Mouse (Mus musculus) liver, embryonic 12.5 days (tissue): Measurements from ENCODE around the gene Gm21976. TPM values are rescaled to one million over a fixed set of nuclear protein-coding genes. Genes with fewer than 3 reads are reported as not detected.

ENCODE experiments used
- ATAC-seq: fragments of 200-750 bp; cut with Nextera tagmentation; 2 replicates; pipeline ENCODE4 v1.8.0; 2017; ENCODE audit warnings: moderate number of reproducible peaks, mild to moderate bottlenecking, moderate library complexity
- H3K27ac ChIP-seq: fragments of 300-500 bp; sonication (generic); 2 replicates; pipeline ENCODE4 v1.5.1; 2016; ENCODE audit warnings: mild to moderate bottlenecking
- H3K27me3 ChIP-seq: fragments of 300-500 bp; sonication (generic); replicated peaks from 2 replicates; pipeline ENCODE4 v1.6.1; 2016; ENCODE audit warnings: mild to moderate bottlenecking, moderate library complexity
- H3K36me3 ChIP-seq: fragments of 300-500 bp; sonication (generic); 2 replicates; pipeline ENCODE4 v1.6.1; 2016; ENCODE audit warnings: mild to moderate bottlenecking, moderate library complexity
- H3K4me1 ChIP-seq: fragments of 300-500 bp; sonication (generic); 2 replicates; pipeline ENCODE4 v1.6.1; 2016
- H3K4me2 ChIP-seq: fragments of 300-500 bp; sonication (generic); 2 replicates; pipeline ENCODE4 v1.6.1; 2016; ENCODE audit warnings: mild to moderate bottlenecking, moderate library complexity
- H3K4me3 ChIP-seq: fragments of 300-500 bp; sonication (generic); 2 replicates; pipeline ENCODE4 v1.5.1; 2016; ENCODE audit warnings: mild to moderate bottlenecking, moderate library complexity
- H3K9ac ChIP-seq: fragments of 300-500 bp; sonication (generic); 2 replicates; pipeline ENCODE4 v1.6.1; 2016; ENCODE audit warnings: mild to moderate bottlenecking, moderate library complexity
- H3K9me3 ChIP-seq: fragments of 300-500 bp; sonication (generic); replicated peaks from 2 replicates; pipeline ENCODE4 v1.6.1; 2016; ENCODE audit warnings: mild to moderate bottlenecking, moderate library complexity
- WGBS: fragments of 180-500 bp; shearing (Covaris S2); methylation state at CpG from one replicate; pipeline ENCODE4 v1.1.7; 2016; ENCODE audit not compliant: insufficient replicate concordance; 5-methylcytosine and 5-hydroxymethylcytosine counted together
- polyA plus RNA-seq: library from polyadenylated mRNA; unstranded; fragments of >200 nt; fragmentation: Nextera tagmentation; extraction: Ambion mirVana; gene quantifications from 2 replicates; pipeline ENCODE4 v1.2.1, GENCODE M21; 2016

Gene Gm21976
- polyA plus RNA-seq, 1 experiment from 2014 or later, result not detected

DNA sequence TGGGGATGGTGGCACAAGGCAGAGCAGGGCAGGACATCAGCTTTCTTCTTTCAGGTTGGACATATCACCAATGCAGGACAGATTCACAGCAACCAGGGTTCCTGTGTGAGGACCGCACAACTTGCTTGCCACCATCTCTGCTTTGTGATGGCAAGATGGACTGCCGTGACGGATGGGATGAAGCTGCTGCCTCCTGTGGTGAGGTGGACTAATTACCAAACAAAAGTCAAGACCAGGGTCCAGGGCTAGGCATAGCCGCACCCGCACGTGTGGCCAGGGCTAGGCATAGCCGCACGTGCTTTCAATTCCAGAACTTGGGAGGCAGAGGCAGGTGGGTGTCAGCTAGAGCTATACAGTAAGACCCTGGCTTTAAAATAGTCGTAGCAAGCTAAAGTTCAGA lies 25.6 kb downstream of the Gm21976 start:
- Histone ChIP-seq H3K9me3 (no peaks in the 10 kb centered on the region), H3K36me3 (peaks cover 26% of the 10 kb centered on the region), H3K9ac (no peak overlapping the region), H3K4me1 (no peaks in the 10 kb centered on the region), H3K27ac (no peak overlapping the region), H3K27me3 (no peaks in the 10 kb centered on the region), H3K4me3 (no peak overlapping the region), H3K4me2 (no peak overlapping the region)
- WGBS, result 86% methylated on average over 9 of the region's 9 CpGs
- ATAC-seq, result no peak

DNA sequence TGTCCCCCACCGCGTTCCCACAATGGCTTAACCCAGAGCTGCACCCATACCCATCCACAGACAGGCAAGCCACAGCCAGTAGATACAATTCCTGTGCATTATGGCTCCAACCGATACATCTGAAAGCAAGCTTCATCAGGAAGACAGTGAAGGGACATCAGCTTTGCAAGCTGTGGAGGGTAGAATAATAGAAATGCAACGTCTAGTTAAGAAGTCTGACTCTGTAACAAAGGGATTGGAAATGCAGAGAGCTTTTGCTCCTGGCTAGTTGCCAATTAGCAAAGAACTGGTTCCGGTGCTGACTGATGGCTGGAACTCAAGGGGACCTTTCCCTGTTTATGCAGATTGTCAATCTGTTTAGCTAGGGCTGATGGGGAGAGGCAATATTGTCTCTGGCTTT lies 26.7 kb downstream of the Gm21976 start:
- Histone ChIP-seq H3K4me2 (no peak overlapping the region), H3K9ac (no peak overlapping the region), H3K9me3 (no peaks in the 10 kb centered on the region), H3K36me3 (peaks cover 37% of the 10 kb centered on the region), H3K27ac (no peak overlapping the region), H3K4me3 (no peak overlapping the region), H3K27me3 (no peaks in the 10 kb centered on the region), H3K4me1 (no peaks in the 10 kb centered on the region)
- WGBS, result 51% methylated on average over 5 of the region's 5 CpGs
- ATAC-seq, result no peak

DNA sequence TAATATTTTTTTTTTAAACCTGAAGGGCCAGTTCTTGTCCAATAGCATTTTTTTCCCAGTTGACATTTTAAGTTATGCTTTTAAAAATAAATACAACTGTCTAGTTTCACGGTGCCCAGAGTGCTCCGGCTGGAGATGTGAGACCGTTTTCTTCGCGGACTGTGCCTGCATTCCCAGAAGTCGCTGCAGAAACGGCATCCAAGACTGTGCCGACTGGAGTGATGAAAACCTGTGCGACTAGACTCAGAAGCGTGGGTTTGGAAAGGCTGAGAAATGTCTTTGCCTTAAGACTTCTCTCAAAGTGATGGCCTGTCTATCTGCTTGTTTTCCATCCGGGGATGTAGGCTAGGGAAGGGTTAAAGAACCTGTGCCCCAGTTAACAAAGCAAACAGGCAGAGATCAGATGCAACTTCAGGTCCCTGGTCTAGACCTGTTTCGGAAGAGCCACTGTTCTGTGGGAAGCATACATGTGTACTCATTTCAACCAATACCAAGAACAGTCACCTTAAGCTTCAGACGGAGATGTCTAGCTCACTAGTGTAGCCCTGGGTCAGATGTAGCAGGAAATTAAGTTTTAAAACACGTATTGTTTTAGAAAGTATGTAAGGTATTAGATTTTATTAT lies 27.3 kb downstream of the Gm21976 start:
- Histone ChIP-seq H3K36me3 (peaks cover 43% of the 10 kb centered on the region), H3K4me1 (peaks cover 5% of the 10 kb centered on the region; the same call in 1 of the 2 replicates), H3K27me3 (no peaks in the 10 kb centered on the region), H3K9me3 (no peaks in the 10 kb centered on the region), H3K9ac (no peak overlapping the region), H3K4me2 (no peak overlapping the region), H3K27ac (no peak overlapping the region), H3K4me3 (no peak overlapping the region)
- WGBS, result 56% methylated on average over 14 of the region's 14 CpGs
- ATAC-seq, result no peak

DNA sequence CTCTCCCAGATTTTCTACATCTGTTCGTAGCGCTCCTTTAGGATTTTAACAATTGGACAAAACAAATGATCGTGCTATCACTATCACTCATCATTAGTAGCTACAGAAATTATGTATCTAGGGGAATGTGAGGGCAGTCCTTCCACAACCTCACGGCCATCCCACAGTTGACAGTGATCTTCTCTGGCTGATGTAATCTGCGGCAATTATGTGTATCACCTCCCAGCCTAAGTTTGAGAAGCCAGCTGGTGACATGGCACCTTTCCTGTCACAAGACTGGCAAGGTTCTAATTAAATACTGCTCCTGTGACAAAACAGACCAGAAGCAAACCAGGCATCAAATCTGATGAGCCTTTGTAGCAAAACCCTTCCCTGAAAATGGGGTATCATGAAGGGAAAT lies 28.3 kb downstream of the Gm21976 start:
- Histone ChIP-seq H3K4me3 (no peak overlapping the region), H3K9me3 (no peaks in the 10 kb centered on the region), H3K27me3 (no peaks in the 10 kb centered on the region), H3K4me1 (peaks cover 6% of the 10 kb centered on the region; the same call in 1 of the 2 replicates), H3K4me2 (no peak overlapping the region), H3K9ac (no peak overlapping the region), H3K27ac (0 out of 2 replicates have a peak overlapping the region, but pooled peaks have one; percentile 25), H3K36me3 (peaks cover 54% of the 10 kb centered on the region)
- WGBS, result 78% methylated on average over 5 of the region's 5 CpGs
- no peak for ATAC-seq

DNA sequence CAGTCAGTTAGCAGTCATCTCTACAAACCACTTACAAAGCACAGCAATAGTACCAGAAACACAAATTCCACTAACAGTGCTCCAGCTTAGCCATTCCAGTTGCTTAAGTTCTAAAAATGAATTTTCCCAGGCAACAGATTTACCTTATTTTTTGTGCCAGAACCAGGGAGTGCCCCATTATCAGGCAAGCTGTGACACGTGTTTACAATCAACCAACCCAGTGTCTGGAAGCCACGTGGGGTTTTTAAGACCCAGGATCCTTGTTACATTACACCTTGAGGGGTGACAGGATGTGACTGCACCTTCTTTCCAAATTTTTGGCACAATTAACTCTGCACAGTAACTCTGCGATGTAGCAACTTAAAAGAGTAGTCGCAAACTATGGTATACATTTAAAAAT lies 29.0 kb downstream of the Gm21976 start:
- Histone ChIP-seq H3K36me3 (peaks cover 61% of the 10 kb centered on the region), H3K4me3 (no peak overlapping the region), H3K27ac (no peak overlapping the region), H3K4me1 (peaks cover 12% of the 10 kb centered on the region), H3K27me3 (no peaks in the 10 kb centered on the region), H3K9ac (no peak overlapping the region), H3K4me2 (no peak overlapping the region), H3K9me3 (no peaks in the 10 kb centered on the region)
- WGBS, result 77% methylated on average over 4 of the region's 4 CpGs
- ATAC-seq, result no peak

DNA sequence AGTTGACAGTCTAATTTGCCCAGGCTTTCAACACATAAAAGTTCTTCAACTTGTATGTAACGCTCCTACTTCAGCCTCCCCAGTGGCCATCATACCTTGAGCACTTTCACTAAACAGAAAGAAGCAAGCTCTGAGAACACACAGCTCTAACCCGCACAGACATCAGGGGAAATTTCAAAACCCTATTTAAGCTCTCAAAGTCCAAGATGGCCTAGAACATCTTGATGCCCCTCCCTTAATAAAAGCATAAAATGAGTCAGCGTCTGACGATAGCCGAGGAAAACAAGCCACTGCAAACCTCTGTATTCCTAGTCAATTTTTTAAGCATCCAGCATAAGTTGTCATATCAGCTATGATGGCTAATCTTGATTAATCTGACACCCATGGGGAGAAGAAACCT lies 31.9 kb downstream of the Gm21976 start:
- 84% methylated on average over 5 of the region's 5 CpGs for WGBS
- H3K27ac ChIP-seq, result no peak overlapping the region
- H3K9me3 ChIP-seq, result no peaks in the 10 kb centered on the region
- peaks cover 30% of the 10 kb centered on the region for H3K4me1 ChIP-seq
- peaks cover 73% of the 10 kb centered on the region for H3K36me3 ChIP-seq
- H3K4me3 ChIP-seq, result no peak overlapping the region
- no peak for ATAC-seq
- no peak overlapping the region for H3K4me2 ChIP-seq
- H3K27me3 ChIP-seq, result no peaks in the 10 kb centered on the region
- H3K9ac ChIP-seq, result no peak overlapping the region

DNA sequence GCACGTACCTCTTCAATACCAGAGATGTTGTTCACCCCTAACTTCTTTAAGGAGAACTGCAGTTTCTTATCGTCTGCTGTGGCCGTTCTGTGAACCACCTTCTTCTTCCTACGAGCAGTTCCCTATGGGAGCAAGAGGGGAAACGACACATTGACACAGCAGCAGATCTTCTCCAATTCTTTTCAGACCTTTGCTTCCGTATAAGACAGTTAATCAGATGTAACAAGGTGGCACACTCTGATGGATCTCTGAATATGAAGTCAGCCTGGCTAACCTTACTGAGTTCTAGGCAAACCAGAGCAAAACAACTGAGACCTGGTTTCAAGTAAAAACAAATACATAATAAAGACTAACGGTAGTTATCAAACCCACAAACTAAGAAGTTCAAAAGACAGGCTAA lies 33.9 kb downstream of the Gm21976 start:
- H3K4me3 ChIP-seq, result no peak overlapping the region

DNA sequence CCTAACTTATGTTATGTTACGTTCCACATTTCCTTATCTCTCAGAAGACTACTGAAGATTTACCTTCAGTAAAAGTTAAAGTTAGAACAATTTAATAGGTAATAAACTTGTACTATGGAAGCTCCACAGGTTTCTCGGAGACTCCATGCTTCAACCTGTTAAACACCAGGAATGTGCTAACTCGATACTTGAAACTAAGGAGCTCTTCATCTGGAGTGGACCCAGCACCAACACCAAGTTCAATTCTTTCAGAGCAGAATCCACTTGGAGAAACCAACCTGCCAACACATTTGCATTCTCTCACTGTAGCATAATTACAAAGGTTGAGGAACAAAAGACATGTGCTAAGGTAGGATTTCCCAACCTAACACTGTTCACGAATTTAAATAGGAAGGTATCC lies 35.4 kb downstream of the Gm21976 start:
- peak overlapping the region; percentile 100 for H3K4me3 ChIP-seq
- no peak for ATAC-seq
- WGBS, result 52% methylated on average over 4 of the region's 4 CpGs

More for the DNA sequence above, 33.9 kb downstream of the Gm21976 start:
- no peak for ATAC-seq
- H3K27me3 ChIP-seq, result no peaks in the 10 kb centered on the region
- no peak overlapping the region for H3K27ac ChIP-seq
- peaks cover 30% of the 10 kb centered on the region for H3K4me1 ChIP-seq
- H3K36me3 ChIP-seq, result peaks cover 62% of the 10 kb centered on the region
- H3K9me3 ChIP-seq, result no peaks in the 10 kb centered on the region
- no peak overlapping the region for H3K4me2 ChIP-seq
- 63% methylated on average over 7 of the region's 7 CpGs for WGBS
- H3K9ac ChIP-seq, result peak overlapping the region; percentile 27

DNA sequence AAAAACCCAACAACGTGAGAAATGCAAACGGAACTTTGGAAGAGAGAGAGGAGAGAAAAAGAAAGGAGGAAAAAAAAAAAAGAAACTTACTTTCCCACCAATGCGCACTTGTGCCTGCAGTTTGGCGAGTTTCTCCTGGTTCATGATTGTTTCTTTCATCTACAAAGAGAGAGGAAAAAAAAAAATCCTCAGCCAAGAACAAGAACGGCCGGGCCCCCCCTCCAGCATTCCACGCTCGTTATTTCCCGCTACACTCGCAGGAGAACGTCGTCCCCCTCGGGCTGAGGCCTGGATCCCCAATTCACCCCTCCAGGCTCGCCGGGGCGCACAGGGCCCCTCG lies 36.4 kb downstream of the Gm21976 start:
- Histone ChIP-seq H3K27me3 (no peaks in the 10 kb centered on the region), H3K4me3 (peak overlapping the region; percentile 100), H3K4me1 (peaks cover 30% of the 10 kb centered on the region), H3K27ac (peak overlapping the region; percentile 91), H3K4me2 (peak overlapping the region; percentile 81), H3K36me3 (peaks cover 39% of the 10 kb centered on the region), H3K9me3 (no peaks in the 10 kb centered on the region), H3K9ac (peak overlapping the region; percentile 99)
- WGBS, result 0% methylated on average over 17 of the region's 17 CpGs
- ATAC-seq, result no peak

More for the DNA sequence above, 35.4 kb downstream of the Gm21976 start:
- peaks cover 49% of the 10 kb centered on the region for H3K36me3 ChIP-seq
- peak overlapping the region; percentile 81 for H3K4me2 ChIP-seq
- no peaks in the 10 kb centered on the region for H3K27me3 ChIP-seq
- H3K9ac ChIP-seq, result peak overlapping the region; percentile 99
- peaks cover 30% of the 10 kb centered on the region for H3K4me1 ChIP-seq
- no peak overlapping the region for H3K27ac ChIP-seq
- no peaks in the 10 kb centered on the region for H3K9me3 ChIP-seq

DNA sequence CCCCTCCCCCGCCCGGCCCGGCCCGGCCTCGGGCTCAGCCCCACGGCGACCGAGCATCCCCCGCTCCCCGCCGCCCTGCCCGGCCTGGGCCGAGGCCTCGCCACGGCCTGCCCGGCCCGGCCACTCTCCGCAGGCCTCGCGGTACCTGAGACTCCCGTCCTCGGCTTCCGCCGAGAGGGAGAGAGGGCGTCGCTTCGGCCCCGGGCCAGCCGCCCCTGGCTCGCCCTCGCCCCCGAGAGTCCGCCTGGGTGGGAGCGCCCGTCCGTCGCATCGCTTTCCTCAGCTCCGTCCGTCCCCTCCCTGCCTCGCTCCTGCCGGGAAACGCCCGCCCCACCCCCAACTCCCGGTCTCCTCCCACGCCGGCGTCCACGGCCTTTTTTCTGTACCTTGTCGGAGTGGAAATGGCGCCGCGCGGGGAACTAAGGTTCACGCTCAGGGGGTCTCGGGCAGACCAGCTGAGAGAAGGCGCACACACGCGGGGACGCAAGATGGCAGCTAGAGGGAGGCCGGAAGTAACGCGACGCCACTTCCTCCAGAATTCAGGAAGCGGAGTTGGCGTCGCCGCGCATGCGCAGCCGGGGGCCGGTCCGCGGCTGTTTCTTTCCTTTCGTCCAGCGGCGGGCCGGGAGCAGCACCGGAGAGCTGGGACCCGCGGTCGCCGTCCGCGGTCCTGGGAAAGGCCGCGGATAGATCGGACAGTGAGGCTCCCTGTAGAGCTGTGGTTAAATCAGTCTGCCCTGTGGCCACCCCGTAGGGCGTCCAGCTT lies 37.0 kb downstream of the Gm21976 start, which contains the start of gene Btf3:
Btf3 (minus strand) TSS at position 527 of the 766 bp plus-strand sequence.
- Histone ChIP-seq H3K27me3 (no peaks in the 10 kb centered on the region), H3K4me1 (peaks cover 28% of the 10 kb centered on the region), H3K36me3 (peaks cover 33% of the 10 kb centered on the region), H3K27ac (peak within 1 kb of the TSS; percentile 91), H3K9ac (peak within 1 kb of the TSS; percentile 99), H3K4me3 (peak within 1 kb of the TSS; percentile 100), H3K9me3 (no peaks in the 10 kb centered on the region), H3K4me2 (peak within 1 kb of the TSS; percentile 81)
- peak; percentile 89 for ATAC-seq
- under 1% methylated on average over 79 of the region's 90 CpGs for WGBS

DNA sequence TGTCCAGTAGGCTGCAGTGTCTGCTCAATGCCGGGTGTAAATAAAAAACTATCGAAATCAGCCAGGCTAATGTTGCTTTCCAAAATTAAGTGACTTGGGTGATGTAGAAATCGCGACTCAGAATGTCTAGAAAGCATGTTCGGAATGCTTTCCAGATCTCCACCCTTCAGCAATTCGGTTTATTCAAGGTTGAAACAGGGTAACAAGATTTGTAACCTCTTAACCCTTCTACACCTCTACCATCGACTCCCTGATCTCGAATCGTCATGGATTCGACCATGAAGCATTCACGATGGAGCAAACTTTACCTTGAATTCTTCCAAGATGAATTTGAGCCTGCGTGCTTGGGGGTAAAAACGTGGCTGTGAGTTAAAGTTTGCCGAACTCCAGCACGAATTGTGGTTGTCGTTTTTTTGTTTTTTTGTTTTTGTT lies 37.6 kb downstream of the Gm21976 start:
- Histone ChIP-seq H3K4me1 (peaks cover 24% of the 10 kb centered on the region), H3K27me3 (no peaks in the 10 kb centered on the region), H3K27ac (peak overlapping the region; percentile 91), H3K4me2 (peak overlapping the region; percentile 81), H3K4me3 (peak overlapping the region; percentile 100), H3K9ac (peak overlapping the region; percentile 99), H3K9me3 (no peaks in the 10 kb centered on the region), H3K36me3 (peaks cover 27% of the 10 kb centered on the region)
- ATAC-seq, result peak; percentile 40
- 1% methylated on average over 16 of the region's 16 CpGs for WGBS

DNA sequence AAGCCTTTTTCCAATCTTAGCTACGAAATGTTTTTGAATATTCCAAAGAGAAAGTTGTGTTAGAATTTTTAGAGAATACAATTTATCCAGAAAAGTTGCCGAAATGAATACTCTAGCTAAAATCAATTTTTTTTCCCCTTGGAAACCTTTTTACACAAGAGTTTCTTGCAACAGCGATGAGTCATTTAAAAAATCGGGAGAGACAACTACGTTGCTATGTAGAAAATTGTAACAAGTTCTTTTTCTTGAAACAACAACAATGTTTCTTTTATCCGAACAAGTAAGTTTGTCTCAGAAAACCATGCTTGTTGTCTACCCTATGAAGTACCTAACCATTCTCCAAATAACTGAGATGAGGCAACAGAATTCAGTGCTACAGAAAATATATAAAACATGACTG lies 38.2 kb downstream of the Gm21976 start:
- Histone ChIP-seq H3K27me3 (no peaks in the 10 kb centered on the region), H3K9ac (no peak overlapping the region), H3K4me3 (peak overlapping the region; percentile 100), H3K27ac (no peak overlapping the region), H3K4me2 (peak overlapping the region; percentile 81), H3K4me1 (peaks cover 24% of the 10 kb centered on the region), H3K9me3 (no peaks in the 10 kb centered on the region), H3K36me3 (peaks cover 21% of the 10 kb centered on the region)
- 77% methylated on average over 6 of the region's 6 CpGs for WGBS
- no peak for ATAC-seq
